Mouse (Mus musculus) intestine, embryonic 16.5 days (tissue): Measurements from ENCODE around the gene Pcsk6. TPM values are rescaled to one million over a fixed set of nuclear protein-coding genes. Genes with fewer than 3 reads are reported as not detected.
"Not testable (repeated sequence)": the region's sequence is repeated elsewhere in the genome, so short reads cannot be mapped to it uniquely, and the experiment has no call there.

ENCODE experiments used
- ATAC-seq: fragments of 200-750 bp; cut with Nextera tagmentation; 2 replicates; pipeline ENCODE4 v1.8.0; 2017; ENCODE audit warnings: moderate TSS enrichment, moderate library complexity
- H3K27ac ChIP-seq: fragments of 300-500 bp; sonication (generic); 2 replicates; pipeline ENCODE4 v1.5.1; 2014; ENCODE audit warnings: mild to moderate bottlenecking, low read length
- H3K27me3 ChIP-seq: fragments of 300-500 bp; sonication (generic); replicated peaks from 2 replicates; pipeline ENCODE4 v1.6.1; 2014; ENCODE audit warnings: low read length, control low read depth, mixed read lengths; ENCODE audit not compliant: control insufficient read depth, insufficient read depth
- H3K36me3 ChIP-seq: fragments of 300-500 bp; sonication (generic); 2 replicates; pipeline ENCODE4 v1.6.1; 2014; ENCODE audit warnings: low read length, control low read depth; ENCODE audit not compliant: control insufficient read depth, insufficient read depth
- H3K4me1 ChIP-seq: fragments of 300-500 bp; sonication (generic); 2 replicates; pipeline ENCODE4 v1.6.1; 2014; ENCODE audit warnings: low read length, control low read depth, mixed read lengths; ENCODE audit not compliant: control insufficient read depth, insufficient read depth
- H3K4me2 ChIP-seq: fragments of 300-500 bp; sonication (generic); 2 replicates; pipeline ENCODE4 v1.6.1; 2014; ENCODE audit warnings: low read depth, low read length, control low read depth
- H3K4me3 ChIP-seq: fragments of 300-500 bp; sonication (generic); 2 replicates; pipeline ENCODE4 v1.5.1; 2014; ENCODE audit warnings: mild to moderate bottlenecking, low read length
- H3K9ac ChIP-seq: fragments of 300-500 bp; sonication (generic); 2 replicates; pipeline ENCODE4 v1.6.1; 2014; ENCODE audit warnings: low read depth, low read length
- H3K9me3 ChIP-seq: fragments of 300-500 bp; sonication (generic); 2 replicates; pipeline ENCODE4 v1.6.1; 2016; ENCODE audit warnings: low read length, control low read depth; ENCODE audit not compliant: control insufficient read depth
- WGBS: fragments of 180-500 bp; shearing (Covaris S2); extraction: QIAGEN DNeasy Blood & Tissue Kit; methylation state at CpG from one replicate; pipeline ENCODE4 v1.1.7; 2014; 5-methylcytosine and 5-hydroxymethylcytosine counted together
- polyA plus RNA-seq: library from polyadenylated mRNA; unstranded; fragments of >200 nt; fragmentation: Nextera tagmentation; extraction: Ambion mirVana; gene quantifications from 2 replicates; pipeline ENCODE4 v1.2.1, GENCODE M21; 2015

Pcsk6 gene
- polyA plus RNA-seq: 2.2 and 2.3 TPM in 2 replicates

- under 1% methylated on average over 80 of the region's 111 CpGs for WGBS
- peak; percentile 80 for ATAC-seq
- Histone ChIP-seq H3K4me1 (peaks cover 5% of the 10 kb centered on the region), H3K27me3 (peaks cover 33% of the 10 kb centered on the region), H3K27ac (no peak within 1 kb of the TSS), H3K4me3 (peak within 1 kb of the TSS; percentile 62), H3K36me3 (no peaks in the 10 kb centered on the region), H3K4me2 (peak within 1 kb of the TSS; percentile 99), H3K9ac (peak within 1 kb of the TSS; percentile 68), H3K9me3 (no peaks in the 10 kb centered on the region)
Observed at GRCm38 (mm10) chr7:65861591-65862472, at the start of gene Pcsk6. Gene Pcsk6 (plus strand): TSS chr7:65861734.

GRCm38 (mm10) chr7:65813611-65814212 lies 47.8 kb upstream of the Pcsk6 start:
- no peaks in the 10 kb centered on the region for H3K9me3 ChIP-seq
- no peaks in the 10 kb centered on the region for H3K4me1 ChIP-seq
- no peaks in the 10 kb centered on the region for H3K27me3 ChIP-seq
- peak; percentile 59 for ATAC-seq
- H3K36me3 ChIP-seq: no peaks in the 10 kb centered on the region
- 79% methylated on average over 8 of the region's 8 CpGs for WGBS
- no peak overlapping the region for H3K4me2 ChIP-seq
- H3K4me3 ChIP-seq: no peak overlapping the region
- H3K27ac ChIP-seq: no peak overlapping the region
- no peak overlapping the region for H3K9ac ChIP-seq

- Histone ChIP-seq H3K27me3 (no peaks in the 10 kb centered on the region), H3K4me3 (no peak overlapping the region), H3K36me3 (no peaks in the 10 kb centered on the region), H3K4me2 (no peak overlapping the region), H3K27ac (no peak overlapping the region), H3K9ac (no peak overlapping the region), H3K4me1 (no peaks in the 10 kb centered on the region), H3K9me3 (no peaks in the 10 kb centered on the region)
- no peak for ATAC-seq
- WGBS: 89% methylated on average over 8 of the region's 8 CpGs
Observed at GRCm38 (mm10) chr7:65817564-65817963, 44.0 kb upstream of the Pcsk6 start.

GRCm38 (mm10) chr7:65820391-65820790 lies 41.1 kb upstream of the Pcsk6 start:
- no peaks in the 10 kb centered on the region for H3K27me3 ChIP-seq
- H3K27ac ChIP-seq: no peak overlapping the region
- H3K4me2 ChIP-seq: no peak overlapping the region
- H3K4me1 ChIP-seq: 0 out of 2 replicates have a peak, but pooled peaks cover 3% of the 10 kb centered on the region
- H3K36me3 ChIP-seq: no peaks in the 10 kb centered on the region
- no peaks in the 10 kb centered on the region for H3K9me3 ChIP-seq
- no peak overlapping the region for H3K4me3 ChIP-seq
- 50% methylated on average over 8 of the region's 8 CpGs for WGBS
- ATAC-seq: no peak
- no peak overlapping the region for H3K9ac ChIP-seq

- H3K36me3 ChIP-seq, H3K4me2 ChIP-seq, H3K9ac ChIP-seq, H3K27me3 ChIP-seq, H3K27ac ChIP-seq, H3K4me3 ChIP-seq, H3K4me1 ChIP-seq, ATAC-seq, H3K9me3 ChIP-seq: not testable (repeated sequence)
- 78% methylated on average over 4 of the region's 4 CpGs for WGBS
Observed at GRCm38 (mm10) chr7:65821901-65822300, 39.6 kb upstream of the Pcsk6 start.

GRCm38 (mm10) chr7:65822506-65823119 lies 38.9 kb upstream of the Pcsk6 start:
- no peaks in the 10 kb centered on the region for H3K9me3 ChIP-seq
- no peak overlapping the region for H3K4me2 ChIP-seq
- 0 out of 2 replicates have a peak, but pooled peaks cover 3% of the 10 kb centered on the region for H3K4me1 ChIP-seq
- ATAC-seq: peak; percentile 59; the same call in 1 of the 2 replicates
- no peak overlapping the region for H3K27ac ChIP-seq
- no peak overlapping the region for H3K4me3 ChIP-seq
- WGBS: 59% methylated on average over 2 of the region's 2 CpGs
- no peaks in the 10 kb centered on the region for H3K27me3 ChIP-seq
- H3K36me3 ChIP-seq: no peaks in the 10 kb centered on the region
- no peak overlapping the region for H3K9ac ChIP-seq

GRCm38 (mm10) chr7:65839756-65840155 lies 21.8 kb upstream of the Pcsk6 start:
- Histone ChIP-seq H3K9ac (no peak overlapping the region), H3K4me1 (peaks cover 3% of the 10 kb centered on the region; the same call in 1 of the 2 replicates), H3K27ac (no peak overlapping the region), H3K36me3 (no peaks in the 10 kb centered on the region), H3K9me3 (peaks cover 4% of the 10 kb centered on the region; the same call in 1 of the 2 replicates), H3K27me3 (no peaks in the 10 kb centered on the region), H3K4me2 (no peak overlapping the region), H3K4me3 (no peak overlapping the region)
- WGBS: 93% methylated on average over 3 of the region's 3 CpGs
- no peak for ATAC-seq

- WGBS: 53% methylated on average over 2 of the region's 2 CpGs
- H3K27me3 ChIP-seq: no peaks in the 10 kb centered on the region
- peaks cover 4% of the 10 kb centered on the region for H3K9me3 ChIP-seq
- H3K36me3 ChIP-seq: no peaks in the 10 kb centered on the region
- no peaks in the 10 kb centered on the region for H3K4me1 ChIP-seq
- H3K9ac ChIP-seq: no peak overlapping the region
- no peak overlapping the region for H3K27ac ChIP-seq
- no peak overlapping the region for H3K4me2 ChIP-seq
- H3K4me3 ChIP-seq: no peak overlapping the region
- no peak for ATAC-seq
Observed at GRCm38 (mm10) chr7:65843210-65843609, 18.3 kb upstream of the Pcsk6 start.

GRCm38 (mm10) chr7:65860981-65861380 lies 553 bp upstream of the Pcsk6 start:
- Histone ChIP-seq H3K4me1 (peaks cover 5% of the 10 kb centered on the region), H3K27ac (no peak overlapping the region), H3K9me3 (no peaks in the 10 kb centered on the region), H3K36me3 (no peaks in the 10 kb centered on the region), H3K4me2 (no peak overlapping the region), H3K4me3 (no peak overlapping the region), H3K27me3 (peaks cover 33% of the 10 kb centered on the region), H3K9ac (no peak overlapping the region)
- WGBS: 59% methylated on average over 7 of the region's 7 CpGs
- no peak for ATAC-seq
